Mouse (Mus musculus): ENCODE measurements at regions not wholly inside any gene's neighbourhood (a gene's known extent, or its start where the extent isn't known, plus 50 kb on each side); places are given as distances from the start of the nearest gene placed in this dataset.

GRCm38 (mm10) chr17:45913671-45914070 is 118.5 kb downstream of the Vegfa start:
- no peak overlapping the region for H3K4me2 ChIP-seq (ENCODE audit: insufficient read depth, low read depth, poor library complexity, severe bottlenecking)
- no peak overlapping the region for H3K9ac ChIP-seq (ENCODE audit: insufficient read depth, low read depth)
- in situ Hi-C loops (cut with MboI; ENCODE audit: low pct_ligation_motif_present, low pct_unique_long_range_greater_than_20kb, low sequenced_read_pairs) (no loop called here), dilution Hi-C loops (cut with MboI; ENCODE audit: extremely low pct_ligation_motif_present, extremely low pct_unique_long_range_greater_than_20kb, low sequenced_read_pairs) (no loop called here)
- no peaks in the 10 kb centered on the region for H3K79me2 ChIP-seq (replicated peaks; ENCODE audit: control insufficient read depth, extremely low read depth, insufficient read depth, poor library complexity, severe bottlenecking)
- no peak overlapping the region for H3K4me3 ChIP-seq (replicated peaks in 1 of 3; ENCODE audit: low read depth in 2 of 3, low read length in 2 of 3, poor library complexity in 1 of 3)
- peaks cover 81% of the 10 kb centered on the region for H3K27me3 ChIP-seq (replicated peaks)
- no peaks in the 10 kb centered on the region for H3K36me3 ChIP-seq (replicated peaks in 1 of 2; ENCODE audit: control insufficient read depth in 1 of 2, insufficient read depth in 1 of 2, low read length in 1 of 2)
- H3K27ac ChIP-seq (ENCODE audit: insufficient read depth, low read depth) = no peak overlapping the region
- peaks cover 19% of the 10 kb centered on the region for H3K9me3 ChIP-seq (replicated peaks; ENCODE audit: low read length)
- DNase-seq (ENCODE audit: extremely low read depth) = no peak
- H3K4me1 ChIP-seq (ENCODE audit: control insufficient read depth in 1 of 2, insufficient read depth in 2 of 2) = no peaks in the 10 kb centered on the region; a peak in 1 of 4 replicates
- TF ChIP-seq CHD2 (IDR thresholded peaks at IDR 0.05; ENCODE audit: low read length) (no peak), NRF1 (IDR thresholded peaks at IDR 0.05; ENCODE audit: low read depth, low read length) (no peak), ETS1 (conservative IDR thresholded peaks at IDR 0.05; ENCODE audit: low read depth, low read length) (no peak), ZNF384 (IDR thresholded peaks at IDR 0.05; ENCODE audit: low read depth, low read length) (no peak), MXI1 (IDR thresholded peaks at IDR 0.05; ENCODE audit: low read depth, low read length) (no peak), CTCF (conservative IDR thresholded peaks at IDR 0.05 in 1 of 2, IDR thresholded peaks at IDR 0.05 in 1 of 2; ENCODE audit: low read depth in 2 of 2, low read length in 2 of 2) (no peak), NELFE (IDR thresholded peaks at IDR 0.05; ENCODE audit: low read depth, low read length) (no peak), TCF12 (IDR thresholded peaks at IDR 0.05; ENCODE audit: low read depth, low read length) (no peak), MAZ (IDR thresholded peaks at IDR 0.05; ENCODE audit: low read depth, low read length) (no peak), ZKSCAN1 (IDR thresholded peaks at IDR 0.05; ENCODE audit: borderline replicate concordance, low read depth, low read length) (no peak), PAX5 (IDR thresholded peaks at IDR 0.05; ENCODE audit: low read length) (no peak), ZC3H11A (IDR thresholded peaks at IDR 0.05; ENCODE audit: low read depth, low read length) (no peak), ELF1 (IDR thresholded peaks at IDR 0.05; ENCODE audit: low read depth, low read length) (no peak), UBTF (IDR thresholded peaks at IDR 0.05; ENCODE audit: low read depth, low read length) (no peak), POLR2A (IDR thresholded peaks at IDR 0.05; ENCODE audit: low read depth, low read length) (no peak), MEF2A (IDR thresholded peaks at IDR 0.05; ENCODE audit: borderline replicate concordance, low read depth, low read length) (no peak)

DNA sequence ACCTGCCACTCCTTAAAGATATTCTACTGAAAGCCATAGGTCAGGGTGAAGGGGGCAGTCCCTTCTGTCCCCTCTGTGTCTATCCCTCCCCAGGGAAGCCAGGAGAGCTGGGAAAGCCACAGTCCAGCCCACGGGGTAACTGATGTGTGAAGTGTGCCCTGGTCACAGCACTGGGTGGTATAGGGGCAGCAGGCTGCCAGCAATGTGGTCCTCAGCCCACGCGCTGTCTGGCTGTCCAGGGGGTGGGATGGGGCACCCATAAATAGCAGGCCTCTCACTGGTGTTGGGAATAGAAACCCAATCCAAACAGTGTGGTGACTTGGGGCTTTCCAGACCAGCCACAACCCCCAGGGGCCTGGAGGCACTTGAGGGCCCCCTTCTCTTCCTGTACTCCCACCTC is 120.0 kb downstream of the Vegfa start:
- in situ Hi-C loops (cut with MboI; ENCODE audit: low pct_ligation_motif_present, low pct_unique_long_range_greater_than_20kb, low sequenced_read_pairs) (no loop called here), dilution Hi-C loops (cut with MboI; ENCODE audit: extremely low pct_ligation_motif_present, extremely low pct_unique_long_range_greater_than_20kb, low sequenced_read_pairs) (no loop called here)
- Histone ChIP-seq H3K27me3 (replicated peaks) (peaks cover 88% of the 10 kb centered on the region), H3K36me3 (replicated peaks in 1 of 2; ENCODE audit: control insufficient read depth in 1 of 2, insufficient read depth in 1 of 2, low read length in 1 of 2) (no peaks in the 10 kb centered on the region), H3K27ac (ENCODE audit: insufficient read depth, low read depth) (no peak overlapping the region), H3K79me2 (replicated peaks; ENCODE audit: control insufficient read depth, extremely low read depth, insufficient read depth, poor library complexity, severe bottlenecking) (no peaks in the 10 kb centered on the region), H3K4me2 (ENCODE audit: insufficient read depth, low read depth, poor library complexity, severe bottlenecking) (no peak overlapping the region), H3K9ac (ENCODE audit: insufficient read depth, low read depth) (no peak overlapping the region), H3K4me3 (replicated peaks in 1 of 3; ENCODE audit: low read depth in 2 of 3, low read length in 2 of 3, poor library complexity in 1 of 3) (no peak overlapping the region), H3K4me1 (ENCODE audit: control insufficient read depth in 1 of 2, insufficient read depth in 2 of 2) (no peaks in the 10 kb centered on the region; a peak in 1 of 4 replicates), H3K9me3 (replicated peaks; ENCODE audit: low read length) (peaks cover 19% of the 10 kb centered on the region)
- no peak for DNase-seq (ENCODE audit: extremely low read depth)
- TF ChIP-seq MAZ (IDR thresholded peaks at IDR 0.05; ENCODE audit: low read depth, low read length) (no peak), ZMIZ1 (IDR thresholded peaks at IDR 0.05; ENCODE audit: low read depth, low read length) (no peak)

All from CH12.LX (cell line).